Mouse (Mus musculus): Measurements from ENCODE around the gene Fbxo7.

Gene Fbxo7

GRCm38 (mm10) chr10:86093109-86094035, 71.6 kb downstream of the Fbxo7 start:
- DNase-seq: no peak

GRCm38 (mm10) chr10:86098363-86098762, 76.6 kb downstream of the Fbxo7 start:
- no peak for DNase-seq

GRCm38 (mm10) chr10:86100281-86100851, 78.6 kb downstream of the Fbxo7 start:
- no peak for DNase-seq

Measured in thymus, postnatal 25 days (tissue).